Mouse (Mus musculus): ENCODE results near the gene Kank1. TPM values are rescaled to one million over a fixed set of nuclear protein-coding genes. Genes with fewer than 3 reads are reported as not detected.

Gene Kank1
- polyA plus RNA-seq, 1 experiment from 2014 or later, result 18.8 TPM

GRCm38 (mm10) chr19:25326002-25326300 is 89.2 kb downstream of the Kank1 start:
- H3K9ac ChIP-seq, result no peak overlapping the region
- no peak overlapping the region for H3K27ac ChIP-seq
- H3K36me3 ChIP-seq, result no peaks in the 10 kb centered on the region
- no peaks in the 10 kb centered on the region for H3K27me3 ChIP-seq (replicated peaks)
- no peaks in the 10 kb centered on the region for H3K9me3 ChIP-seq
- no peak for ATAC-seq
- 66% methylated on average over 4 of the region's 4 CpGs for WGBS
- H3K4me3 ChIP-seq (replicated peaks), result no peak overlapping the region
- H3K4me2 ChIP-seq (replicated peaks), result no peak overlapping the region
- peaks cover 3% of the 10 kb centered on the region for H3K4me1 ChIP-seq (replicated peaks)

GRCm38 (mm10) chr19:25327633-25328032 is 90.9 kb downstream of the Kank1 start:
- no peak for ATAC-seq
- Histone ChIP-seq H3K4me3 (replicated peaks) (no peak overlapping the region), H3K27me3 (replicated peaks) (no peaks in the 10 kb centered on the region), H3K9ac (no peak overlapping the region), H3K27ac (no peak overlapping the region), H3K4me1 (replicated peaks) (peaks cover 3% of the 10 kb centered on the region), H3K36me3 (no peaks in the 10 kb centered on the region), H3K9me3 (no peaks in the 10 kb centered on the region), H3K4me2 (replicated peaks) (no peak overlapping the region)
- WGBS, result 62% methylated on average over 6 of the region's 6 CpGs

- no peaks in the 10 kb centered on the region for H3K4me1 ChIP-seq (replicated peaks)
- no peak overlapping the region for H3K4me2 ChIP-seq (replicated peaks)
- no peak overlapping the region for H3K27ac ChIP-seq
- 71% methylated on average over 3 of the region's 3 CpGs for WGBS
- no peak for ATAC-seq
- H3K9me3 ChIP-seq, result no peaks in the 10 kb centered on the region
- H3K36me3 ChIP-seq, result no peaks in the 10 kb centered on the region
- H3K27me3 ChIP-seq (replicated peaks), result no peaks in the 10 kb centered on the region
- H3K9ac ChIP-seq, result no peak overlapping the region
- H3K4me3 ChIP-seq (replicated peaks), result no peak overlapping the region
These were observed 97.6 kb downstream of the Kank1 start for GRCm38 (mm10) chr19:25334360-25334759.

GRCm38 (mm10) chr19:25336731-25337130 is 100.0 kb downstream of the Kank1 start:
- H3K27me3 ChIP-seq (replicated peaks), result no peaks in the 10 kb centered on the region
- 78% methylated on average over 8 of the region's 8 CpGs for WGBS

GRCm38 (mm10) chr19:25340630-25341620 is 104.2 kb downstream of the Kank1 start:
- ATAC-seq, result peak; percentile 45; the same call in 1 of the 2 replicates
- Histone ChIP-seq H3K4me1 (replicated peaks) (peaks cover 11% of the 10 kb centered on the region), H3K9me3 (no peaks in the 10 kb centered on the region), H3K4me3 (replicated peaks) (no peak overlapping the region), H3K27ac (no peak overlapping the region), H3K9ac (no peak overlapping the region), H3K36me3 (no peaks in the 10 kb centered on the region), H3K4me2 (replicated peaks) (no peak overlapping the region), H3K27me3 (replicated peaks) (no peaks in the 10 kb centered on the region)
- WGBS, result 46% methylated on average over 11 of the region's 11 CpGs

More at GRCm38 (mm10) chr19:25336731-25337130, 100.0 kb downstream of the Kank1 start:
- Histone ChIP-seq H3K36me3 (no peaks in the 10 kb centered on the region), H3K9me3 (no peaks in the 10 kb centered on the region), H3K4me2 (replicated peaks) (no peak overlapping the region), H3K4me1 (replicated peaks) (no peaks in the 10 kb centered on the region), H3K4me3 (replicated peaks) (no peak overlapping the region), H3K9ac (no peak overlapping the region), H3K27ac (no peak overlapping the region)
- no peak for ATAC-seq

- Histone ChIP-seq H3K4me3 (replicated peaks) (no peak overlapping the region), H3K9ac (no peak overlapping the region), H3K4me2 (replicated peaks) (no peak overlapping the region), H3K9me3 (no peaks in the 10 kb centered on the region), H3K27me3 (replicated peaks) (no peaks in the 10 kb centered on the region), H3K4me1 (replicated peaks) (peaks cover 11% of the 10 kb centered on the region), H3K27ac (no peak overlapping the region), H3K36me3 (no peaks in the 10 kb centered on the region)
- WGBS, result 88% methylated on average over 5 of the region's 5 CpGs
- ATAC-seq, result no peak
These were observed 105.3 kb downstream of the Kank1 start for GRCm38 (mm10) chr19:25342026-25342425.

GRCm38 (mm10) chr19:25343657-25344322 is 107.0 kb downstream of the Kank1 start:
- Histone ChIP-seq H3K4me1 (replicated peaks) (peaks cover 11% of the 10 kb centered on the region), H3K27me3 (replicated peaks) (no peaks in the 10 kb centered on the region), H3K4me2 (replicated peaks) (peak overlapping the region; percentile 43), H3K9me3 (no peaks in the 10 kb centered on the region), H3K27ac (no peak overlapping the region), H3K9ac (no peak overlapping the region), H3K4me3 (replicated peaks) (0 out of 2 replicates have a peak overlapping the region, but pooled peaks have one; percentile 6), H3K36me3 (no peaks in the 10 kb centered on the region)
- peak; percentile 52; the same call in 1 of the 2 replicates for ATAC-seq
- 44% methylated on average over 16 of the region's 16 CpGs for WGBS

- WGBS, result 25% methylated on average over 6 of the region's 6 CpGs
- no peak overlapping the region for H3K9ac ChIP-seq
- no peak overlapping the region for H3K27ac ChIP-seq
- no peak overlapping the region for H3K4me3 ChIP-seq (replicated peaks)
- peaks cover 11% of the 10 kb centered on the region for H3K4me1 ChIP-seq (replicated peaks)
- no peaks in the 10 kb centered on the region for H3K27me3 ChIP-seq (replicated peaks)
- no peaks in the 10 kb centered on the region for H3K9me3 ChIP-seq
- H3K36me3 ChIP-seq, result no peaks in the 10 kb centered on the region
- ATAC-seq, result no peak
- no peak overlapping the region for H3K4me2 ChIP-seq (replicated peaks)
These were observed 107.6 kb downstream of the Kank1 start for GRCm38 (mm10) chr19:25344371-25344770.

GRCm38 (mm10) chr19:25345972-25346371 is 109.2 kb downstream of the Kank1 start:
- no peaks in the 10 kb centered on the region for H3K36me3 ChIP-seq
- H3K27me3 ChIP-seq (replicated peaks), result no peaks in the 10 kb centered on the region
- H3K27ac ChIP-seq, result no peak overlapping the region
- WGBS, result 91% methylated on average over 5 of the region's 5 CpGs
- no peak overlapping the region for H3K4me2 ChIP-seq (replicated peaks)
- H3K9me3 ChIP-seq, result no peaks in the 10 kb centered on the region
- peaks cover 11% of the 10 kb centered on the region for H3K4me1 ChIP-seq (replicated peaks)
- no peak overlapping the region for H3K4me3 ChIP-seq (replicated peaks)
- no peak for ATAC-seq
- H3K9ac ChIP-seq, result no peak overlapping the region

GRCm38 (mm10) chr19:25347515-25347914 is 110.7 kb downstream of the Kank1 start:
- Histone ChIP-seq H3K4me1 (replicated peaks) (peaks cover 17% of the 10 kb centered on the region), H3K36me3 (no peaks in the 10 kb centered on the region), H3K4me2 (replicated peaks) (no peak overlapping the region), H3K27ac (0 out of 2 replicates have a peak overlapping the region, but pooled peaks have one; percentile 3), H3K9ac (no peak overlapping the region), H3K27me3 (replicated peaks) (no peaks in the 10 kb centered on the region), H3K4me3 (replicated peaks) (no peak overlapping the region), H3K9me3 (no peaks in the 10 kb centered on the region)
- WGBS, result 46% methylated on average over 5 of the region's 5 CpGs
- peak; percentile 75 for ATAC-seq

GRCm38 (mm10) chr19:25351257-25351955 is 114.6 kb downstream of the Kank1 start:
- no peak for ATAC-seq
- Histone ChIP-seq H3K4me2 (replicated peaks) (peak overlapping the region; percentile 9; the same call in 1 of the 2 replicates), H3K4me1 (replicated peaks) (peaks cover 6% of the 10 kb centered on the region; the same call in 1 of the 2 replicates)

GRCm38 (mm10) chr19:25357094-25357493 is 120.3 kb downstream of the Kank1 start:
- Histone ChIP-seq H3K27ac (no peak overlapping the region), H3K9me3 (no peaks in the 10 kb centered on the region), H3K9ac (no peak overlapping the region), H3K4me3 (replicated peaks) (no peak overlapping the region), H3K4me1 (replicated peaks) (no peaks in the 10 kb centered on the region), H3K4me2 (replicated peaks) (no peak overlapping the region), H3K36me3 (no peaks in the 10 kb centered on the region), H3K27me3 (replicated peaks) (no peaks in the 10 kb centered on the region)
- WGBS, result 54% methylated on average over 11 of the region's 11 CpGs
- ATAC-seq, result no peak

More at GRCm38 (mm10) chr19:25351257-25351955, 114.6 kb downstream of the Kank1 start:
- H3K36me3 ChIP-seq, result no peaks in the 10 kb centered on the region
- WGBS, result 41% methylated on average over 15 of the region's 15 CpGs
- no peaks in the 10 kb centered on the region for H3K27me3 ChIP-seq (replicated peaks)
- H3K27ac ChIP-seq, result 0 out of 2 replicates have a peak overlapping the region, but pooled peaks have one; percentile 1
- H3K4me3 ChIP-seq (replicated peaks), result no peak overlapping the region
- no peak overlapping the region for H3K9ac ChIP-seq
- no peaks in the 10 kb centered on the region for H3K9me3 ChIP-seq
